ENCODE assay signal across 7 mouse cellular contexts in the genomic region with DNA sequence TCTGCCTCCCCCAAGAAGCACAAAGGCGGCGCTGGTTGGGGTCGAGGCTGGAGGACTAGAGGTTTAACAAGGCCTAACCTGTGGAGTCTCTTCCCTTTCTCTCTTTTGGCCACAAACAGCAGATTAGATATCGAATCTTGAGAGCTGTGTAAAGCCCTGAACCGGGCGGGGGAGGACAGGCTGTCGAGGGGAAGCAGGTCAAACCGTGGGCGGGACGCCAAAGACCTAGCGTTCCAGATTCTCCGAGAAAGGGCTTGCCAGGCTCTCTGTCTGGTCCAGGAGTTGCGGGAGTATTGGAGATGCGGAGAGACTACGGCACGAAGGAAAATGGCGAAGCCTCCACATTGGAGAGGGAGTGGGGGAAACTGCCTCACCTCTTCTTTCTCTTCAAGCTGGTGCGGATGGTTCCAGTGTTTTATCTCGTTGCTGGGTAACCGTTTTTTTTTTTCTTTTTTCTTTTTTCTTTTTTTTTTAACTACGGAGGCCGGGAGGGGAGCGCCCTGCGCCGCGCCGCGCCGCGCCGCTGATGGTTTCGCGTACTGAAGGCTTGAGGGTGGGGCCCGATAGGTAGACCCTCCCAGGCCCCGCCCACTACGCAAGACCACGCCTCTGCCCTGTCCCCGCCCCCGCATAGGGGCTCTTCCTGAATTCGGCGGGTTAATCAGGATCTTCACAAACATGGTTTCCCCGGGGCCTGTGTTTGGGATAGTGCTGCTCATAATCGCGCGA. TPM values are rescaled to one million over a fixed set of nuclear protein-coding genes. Genes with fewer than 3 reads are reported as not detected.
DNase-seq lines count a peak whose midpoint lies in the region; ATAC-seq lines count a peak whose summit lies in the region.

Gene Spa17, minus strand, starts transcription at position 541 of the 729 bp plus-strand sequence.

- no peaks in the 10 kb centered on the region for H3K9me3 ChIP-seq in embryonic facial prominence, embryonic 11.5 days (replicated peaks; ENCODE audit: control insufficient read depth, low read length)
- H3K9me3 ChIP-seq in limb, embryonic 10.5 days (replicated peaks): no peaks in the 10 kb centered on the region
- H3K9me3 ChIP-seq in midbrain, embryonic 13.5 days: no peaks in the 10 kb centered on the region

- no peaks in the 10 kb centered on the region for H3K36me3 ChIP-seq in embryonic facial prominence, embryonic 11.5 days (replicated peaks; ENCODE audit: control insufficient read depth, insufficient read depth, low read depth, low read length)
- H3K36me3 ChIP-seq in limb, embryonic 10.5 days: no peaks in the 10 kb centered on the region
- H3K36me3 ChIP-seq in midbrain, embryonic 13.5 days: no peaks in the 10 kb centered on the region

- under 1% methylated on average over 45 of the region's 45 CpGs for WGBS in embryonic facial prominence, embryonic 11.5 days
- WGBS in limb, embryonic 10.5 days: under 1% methylated on average over 45 of the region's 45 CpGs
- under 1% methylated on average over 45 of the region's 45 CpGs for WGBS in midbrain, embryonic 13.5 days

- H3K27ac ChIP-seq in embryonic facial prominence, embryonic 11.5 days (replicated peaks; ENCODE audit: low read depth, low read length): no peak within 1 kb of the TSS
- H3K27ac ChIP-seq in limb, embryonic 10.5 days: peak within 1 kb of the TSS; percentile 89
- peak within 1 kb of the TSS; percentile 77 for H3K27ac ChIP-seq in midbrain, embryonic 13.5 days

- peak within 1 kb of the TSS; percentile 48 for H3K4me2 ChIP-seq in embryonic facial prominence, embryonic 11.5 days (ENCODE audit: low read depth, low read length)
- H3K4me2 ChIP-seq in midbrain, embryonic 13.5 days (replicated peaks): peak within 1 kb of the TSS; percentile 61

- H3K27me3 ChIP-seq in embryonic facial prominence, embryonic 11.5 days (ENCODE audit: control insufficient read depth, insufficient read depth, low read length): no peaks in the 10 kb centered on the region
- peaks cover 11% of the 10 kb centered on the region; the same call in 1 of the 2 replicates for H3K27me3 ChIP-seq in limb, embryonic 10.5 days (ENCODE audit: low read depth, poor library complexity, severe bottlenecking)
- peaks cover 22% of the 10 kb centered on the region for H3K27me3 ChIP-seq in midbrain, embryonic 13.5 days

- H3K4me3 ChIP-seq in embryonic facial prominence, embryonic 11.5 days (ENCODE audit: low read depth, low read length): peak within 1 kb of the TSS; percentile 44
- peak within 1 kb of the TSS; percentile 76 for H3K4me3 ChIP-seq in limb, embryonic 10.5 days
- H3K4me3 ChIP-seq in midbrain, embryonic 13.5 days (replicated peaks): peak within 1 kb of the TSS; percentile 59

- peak within 1 kb of the TSS; percentile 65 for H3K9ac ChIP-seq in embryonic facial prominence, embryonic 11.5 days (replicated peaks; ENCODE audit: low read length)
- H3K9ac ChIP-seq in midbrain, embryonic 13.5 days (replicated peaks): peak within 1 kb of the TSS; percentile 80

- peak; percentile 94 for DNase-seq in adrenal gland, postnatal 14 days
- peak; percentile 96 for DNase-seq in embryonic facial prominence, embryonic 11.5 days (ENCODE audit: low spot score)
- DNase-seq in kidney, adult 11 months: peak; percentile 88
- peak; percentile 88 for DNase-seq in limb, embryonic 10.5 days (ENCODE audit: low spot score)
- DNase-seq in spleen, adult 12 weeks (ENCODE audit: low spot score): peak; percentile 79

- ATAC-seq in embryonic facial prominence, embryonic 11.5 days (replicated peaks; ENCODE audit: insufficient number of reproducible peaks, low FRiP score, low TSS enrichment, low read depth): peak; percentile 95
- peak; percentile 98 for ATAC-seq in granulocyte monocyte progenitor cell, adult 5-6 weeks (replicated peaks; ENCODE audit: poor library complexity, severe bottlenecking)
- peak; percentile 92 for ATAC-seq in midbrain, embryonic 13.5 days

- no peaks in the 10 kb centered on the region for H3K4me1 ChIP-seq in embryonic facial prominence, embryonic 11.5 days (ENCODE audit: control insufficient read depth, insufficient read depth, low read length)
- peaks cover 6% of the 10 kb centered on the region; the same call in 1 of the 2 replicates for H3K4me1 ChIP-seq in limb, embryonic 10.5 days
- peaks cover 4% of the 10 kb centered on the region for H3K4me1 ChIP-seq in midbrain, embryonic 13.5 days (replicated peaks)

RNA-seq across cellular contexts. Expression of gene Spa17, which starts in this region (rescaled TPM):
- 4.9 and 5.0 TPM in 2 replicates for total RNA-seq in adrenal gland, postnatal 14 days (2021)
- polyA plus RNA-seq in embryonic facial prominence, embryonic 11.5 days (2014; fragmentation: Nextera tagmentation; extraction: Ambion mirVana): 10.7 and 11.0 TPM in 2 replicates
- total RNA-seq in granulocyte monocyte progenitor cell, adult 5-6 weeks (2014; fragmentation: Nextera tagmentation): 1.3 and 2.4 TPM in 2 replicates
- 1.2 and 2.2 TPM in 2 replicates for total RNA-seq in granulocyte monocyte progenitor cell, adult 5-6 weeks (2017)
- polyA plus RNA-seq in limb, embryonic 10.5 days (2016; fragmentation: Nextera tagmentation; extraction: Ambion mirVana): 5.4 and 6.4 TPM in 2 replicates
- 10.7 and 13.6 TPM in 2 replicates for polyA plus RNA-seq in midbrain, embryonic 13.5 days (2015; fragmentation: Nextera tagmentation; extraction: Ambion mirVana)
